Mouse (Mus musculus) naive thymus-derived CD4-positive, alpha-beta T cell, adult 2 months (primary cell): ENCODE results near the gene Mrpl17.
"Not testable (repeated sequence)": the region's sequence is repeated elsewhere in the genome, so short reads cannot be mapped to it uniquely, and the experiment has no call there.

Experiments used
- DNase-seq: peaks from one replicate; pipeline ENCODE4 v3.0.0-alpha.2; 2011; ENCODE audit warnings: low read depth

Mrpl17 gene

GRCm38 (mm10) chr7:105810877-105811489 is at the start of gene Mrpl17:
Gene Mrpl17, minus strand, starts transcription at chr7:105811099.
- DNase-seq = peak; percentile 100

DNA sequence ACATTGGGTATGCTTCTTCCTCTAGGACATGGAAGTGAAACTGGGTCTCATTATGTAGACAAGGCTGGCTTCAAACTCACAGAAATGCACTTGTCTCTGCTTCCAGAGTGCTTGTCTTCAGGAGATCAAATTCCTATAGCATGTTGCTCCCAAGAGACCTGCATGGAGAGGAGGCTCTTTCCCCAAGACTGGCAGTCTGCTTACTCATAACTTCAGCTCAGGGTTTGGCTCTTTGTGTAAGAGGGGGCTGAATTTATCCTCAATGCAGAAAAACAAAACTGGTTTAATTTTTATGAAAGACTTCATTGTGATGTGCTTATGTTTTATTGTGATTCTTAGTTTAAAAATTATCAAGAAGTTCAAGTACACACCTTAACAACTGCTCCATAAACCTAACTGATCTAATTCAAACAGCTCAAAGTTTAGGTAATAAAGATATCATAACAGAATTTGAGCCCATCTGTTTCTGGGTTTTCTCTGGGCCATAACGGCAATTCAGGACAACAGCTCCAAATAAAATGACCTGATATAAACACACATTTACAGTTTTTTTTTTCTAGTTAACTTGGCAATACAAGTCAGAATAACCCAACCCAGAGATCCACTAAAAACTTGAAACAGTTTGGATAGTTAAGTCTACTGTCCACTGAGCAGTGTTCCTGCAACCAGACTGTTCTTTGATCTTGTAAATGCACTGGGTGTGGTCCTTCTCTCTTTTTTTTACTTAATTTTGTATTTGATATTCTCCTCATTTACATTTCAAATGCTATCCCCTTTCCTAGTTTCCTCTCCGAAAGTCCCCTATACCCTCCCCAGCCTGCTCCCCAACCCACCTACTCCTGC is 45.0 kb upstream of the Mrpl17 start:
- not testable (repeated sequence) for DNase-seq

GRCm38 (mm10) chr7:105824281-105824680 is 13.4 kb upstream of the Mrpl17 start:
- DNase-seq = no peak

GRCm38 (mm10) chr7:105818483-105818882 is 7.6 kb upstream of the Mrpl17 start:
- peak; percentile 68 for DNase-seq

DNA sequence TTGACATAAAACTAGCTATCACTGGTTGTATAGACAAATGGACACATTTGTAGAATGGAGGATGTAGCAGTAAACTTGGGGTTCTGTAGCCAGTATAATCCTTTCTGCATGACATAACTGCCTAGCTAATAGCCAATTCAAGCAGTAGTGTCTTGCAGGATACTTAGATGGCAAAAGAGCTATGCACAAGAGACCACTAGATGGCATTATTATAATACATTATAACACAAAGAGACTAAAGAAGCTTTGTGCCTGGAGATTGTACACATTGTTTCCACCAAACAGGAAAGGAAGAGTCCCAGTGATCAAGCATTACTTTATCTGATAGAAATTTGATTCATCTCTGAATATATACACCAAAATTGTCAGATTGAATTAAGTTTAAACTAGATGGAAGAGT is 5.8 kb upstream of the Mrpl17 start:
- peak; percentile 55 for DNase-seq

DNA sequence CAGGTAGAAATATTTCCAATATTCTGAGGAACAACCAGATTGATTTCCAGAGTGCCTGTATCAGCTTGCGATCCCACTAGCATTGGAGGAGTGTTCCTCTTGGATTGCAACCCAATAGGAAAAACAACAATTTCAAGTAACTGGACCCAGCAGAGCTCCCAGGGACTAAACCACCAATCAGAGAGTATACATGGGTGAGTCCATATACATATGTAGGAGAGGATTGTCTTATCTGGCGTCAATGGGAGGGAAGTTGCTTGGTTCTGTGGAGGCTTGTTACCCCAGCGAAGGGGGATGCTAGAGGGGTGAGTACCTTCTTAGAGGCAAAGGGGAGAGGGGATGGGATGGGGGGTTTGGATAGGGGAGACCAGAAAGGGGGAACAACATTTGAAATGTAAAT is 2.4 kb upstream of the Mrpl17 start:
- DNase-seq = no peak

DNA sequence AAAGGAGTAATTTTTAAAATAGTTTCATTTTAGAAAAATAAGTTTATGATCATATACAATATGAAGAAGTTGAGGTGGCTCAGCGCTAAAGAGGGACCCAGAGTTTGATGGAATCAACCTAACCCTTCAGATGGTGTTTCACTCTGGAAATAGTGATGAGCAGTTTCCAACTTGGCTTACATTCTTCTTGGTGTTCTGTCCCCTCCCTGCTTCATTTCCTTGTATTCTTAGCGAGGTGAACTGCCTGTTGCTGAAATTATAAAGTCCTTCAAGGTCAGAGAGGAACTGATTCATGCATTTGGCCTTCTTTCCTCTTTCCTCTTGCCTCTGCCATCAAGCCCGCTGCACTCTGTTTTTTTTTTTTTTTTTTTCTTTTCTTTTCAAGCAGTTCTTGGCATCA is 1.7 kb upstream of the Mrpl17 start:
- DNase-seq = no peak

- DNase-seq = no peak
Measured at GRCm38 (mm10) chr7:105811516-105811915, 617 bp upstream of the Mrpl17 start.

- DNase-seq = peak; percentile 52
Measured at GRCm38 (mm10) chr7:105810280-105810876, 521 bp downstream of the Mrpl17 start.

- DNase-seq = no peak
Measured at GRCm38 (mm10) chr7:105809836-105810235, 1.1 kb downstream of the Mrpl17 start.

DNA sequence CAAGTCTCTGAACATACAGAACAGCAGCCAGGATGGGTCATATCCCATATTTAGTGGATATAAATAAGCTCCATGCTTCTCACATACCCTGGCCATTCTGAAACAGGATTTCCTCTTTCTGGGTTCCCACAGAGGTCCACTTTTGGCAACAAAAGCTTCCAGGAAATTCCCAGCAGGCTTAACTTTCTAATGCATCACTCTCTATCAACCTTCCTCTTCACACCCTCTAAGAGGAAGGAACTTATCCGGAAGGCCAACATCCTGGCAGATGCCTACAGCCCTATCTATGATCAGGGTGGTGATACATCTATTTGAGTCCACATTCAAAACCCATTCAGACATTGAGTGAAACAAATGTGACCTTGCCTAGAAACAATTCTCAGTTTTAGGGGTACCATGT is 2.5 kb downstream of the Mrpl17 start:
- DNase-seq = no peak

DNA sequence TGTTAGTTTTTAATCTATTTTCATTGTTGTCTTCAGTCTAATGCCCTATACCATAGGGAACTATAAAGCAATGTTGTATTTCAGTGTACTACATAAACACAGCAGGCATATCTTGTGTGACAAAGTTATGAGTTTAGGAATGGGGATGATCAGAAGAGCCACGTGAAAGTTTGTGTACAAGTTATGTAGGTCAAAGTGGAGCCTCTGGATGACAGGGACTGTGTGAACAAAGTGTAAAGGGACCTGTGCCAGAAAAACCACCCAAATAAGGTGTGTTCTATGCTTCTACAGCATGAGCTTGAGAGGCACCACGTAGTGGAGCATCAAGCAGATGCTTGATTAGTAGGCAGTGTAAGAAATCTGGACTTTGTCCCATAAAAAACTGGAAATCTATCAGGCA is 4.2 kb downstream of the Mrpl17 start:
- no peak for DNase-seq

GRCm38 (mm10) chr7:105806125-105806524 is 4.8 kb downstream of the Mrpl17 start:
- DNase-seq = no peak

DNA sequence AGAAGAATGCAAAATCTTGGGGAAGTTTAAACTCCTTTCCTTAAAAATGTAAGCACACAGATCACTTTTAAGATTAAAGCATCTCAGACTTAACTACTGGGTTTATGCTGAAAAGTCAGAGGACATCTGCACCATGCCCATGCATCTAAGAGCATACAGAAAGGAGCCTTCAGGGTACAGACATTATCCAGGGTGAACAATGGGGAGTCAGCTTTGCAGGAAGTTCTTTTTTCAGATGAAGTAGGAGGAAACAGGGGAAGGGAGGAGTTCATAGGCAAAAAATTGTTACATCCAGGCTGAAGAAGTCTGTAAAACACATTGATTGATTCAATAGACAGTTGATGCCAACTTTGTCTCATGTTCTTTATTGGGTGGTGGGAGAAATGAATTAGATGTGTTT is 7.5 kb downstream of the Mrpl17 start:
- DNase-seq = no peak

DNA sequence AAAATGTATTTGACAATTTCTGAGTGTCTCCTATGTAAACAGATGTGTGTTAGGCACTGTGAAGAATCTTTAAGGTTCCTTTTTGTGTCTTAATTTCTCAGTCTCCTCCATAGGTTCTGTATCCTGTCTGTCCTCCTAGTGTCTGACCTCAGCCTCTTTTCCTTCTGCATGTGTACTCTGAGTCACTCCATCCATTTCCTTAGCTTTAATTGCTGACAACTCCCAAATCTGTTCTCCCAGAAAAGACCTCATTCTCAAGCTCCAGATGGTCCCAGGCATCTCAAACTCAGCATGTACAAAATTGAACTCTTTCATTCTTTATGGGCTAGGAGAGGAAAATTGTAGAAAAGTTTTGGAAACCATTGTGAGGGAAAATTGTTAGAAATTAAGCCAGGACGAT is 8.1 kb downstream of the Mrpl17 start:
- DNase-seq = no peak

DNA sequence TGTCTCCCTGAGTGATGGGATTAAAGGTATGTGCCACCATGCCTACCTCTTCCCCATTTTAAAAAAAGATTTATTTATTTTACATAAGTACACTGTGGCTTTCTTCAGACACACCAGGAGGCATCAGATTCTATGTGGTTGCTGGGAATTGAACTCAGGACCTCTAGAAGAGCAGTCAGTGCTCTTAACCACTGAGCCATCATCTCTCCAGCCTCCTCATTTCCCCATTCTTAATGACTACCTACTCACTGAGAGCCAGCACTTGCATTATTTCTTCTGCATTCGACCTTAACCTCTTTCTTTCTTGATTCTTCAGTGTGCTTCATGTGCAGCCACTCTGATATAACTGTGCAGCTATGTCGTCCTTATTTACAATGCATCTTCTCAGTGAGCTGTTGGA is 8.6 kb downstream of the Mrpl17 start:
- DNase-seq = no peak

DNA sequence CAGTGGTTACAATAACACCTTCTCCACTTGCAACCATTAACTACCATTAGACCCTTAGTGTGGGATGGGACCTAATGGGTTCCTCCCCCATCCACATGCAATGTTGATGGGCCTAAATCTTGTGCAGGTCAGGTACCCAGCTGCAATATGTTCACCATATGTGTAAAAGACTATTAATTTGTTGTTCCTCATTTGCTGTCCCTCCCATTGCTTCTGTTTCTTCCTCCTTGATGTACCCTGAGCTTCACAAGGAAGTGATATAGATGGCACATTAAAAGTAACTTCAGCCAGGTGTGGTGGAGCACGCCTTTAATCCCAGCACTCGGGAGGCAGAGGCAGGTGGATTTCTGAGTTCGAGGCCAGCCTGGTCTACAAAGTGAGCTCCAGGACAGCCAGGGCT is 13.9 kb downstream of the Mrpl17 start:
- DNase-seq = no peak

GRCm38 (mm10) chr7:105795759-105796366 is 15.0 kb downstream of the Mrpl17 start:
- DNase-seq = peak; percentile 21

GRCm38 (mm10) chr7:105793701-105794100 is 17.2 kb downstream of the Mrpl17 start:
- no peak for DNase-seq

- no peak for DNase-seq
Measured at GRCm38 (mm10) chr7:105791147-105791546, 19.8 kb downstream of the Mrpl17 start.

- DNase-seq = peak; percentile 26
Measured at GRCm38 (mm10) chr7:105787285-105788140, 23.4 kb downstream of the Mrpl17 start, which contains the start of gene Dchs1. Gene Dchs1, minus strand, starts transcription at chr7:105787654.
